Mouse (Mus musculus) spleen, adult 2 months (tissue): ENCODE results near the gene Best1.

ENCODE experiments used
- CTCF ChIP-seq: fragments of 200-500 bp; IDR thresholded peaks from 2 replicates; pipeline ENCODE4 v1.5.1; 2011; ENCODE audit warnings: mild to moderate bottlenecking, inconsistent platforms; ENCODE audit not compliant: insufficient read depth, insufficient read length, insufficient replicate concordance; ENCODE audit errors: extremely low read depth
- POLR2A ChIP-seq: fragments of 200-500 bp; IDR thresholded peaks from 2 replicates; pipeline ENCODE4 v1.6.1; 2011; ENCODE audit warnings: low read depth, low read length, inconsistent platforms

- no peak for TF ChIP-seq POLR2A
- TF ChIP-seq CTCF: no peak
Measured at GRCm38 (mm10) chr19:9989884-9990256, 11.6 kb downstream of the Best1 start.
